Mouse (Mus musculus) urinary bladder, postnatal 36 days (tissue): ENCODE measurements around the gene Itgb4.

Experiments used
- DNase-seq, 2 experiments: peaks; one replicate each; pipeline ENCODE4 v3.0.0; 2022; ENCODE audit warnings: low spot score in 2 of 2, mixed read lengths in 1 of 2

Gene Itgb4

DNA sequence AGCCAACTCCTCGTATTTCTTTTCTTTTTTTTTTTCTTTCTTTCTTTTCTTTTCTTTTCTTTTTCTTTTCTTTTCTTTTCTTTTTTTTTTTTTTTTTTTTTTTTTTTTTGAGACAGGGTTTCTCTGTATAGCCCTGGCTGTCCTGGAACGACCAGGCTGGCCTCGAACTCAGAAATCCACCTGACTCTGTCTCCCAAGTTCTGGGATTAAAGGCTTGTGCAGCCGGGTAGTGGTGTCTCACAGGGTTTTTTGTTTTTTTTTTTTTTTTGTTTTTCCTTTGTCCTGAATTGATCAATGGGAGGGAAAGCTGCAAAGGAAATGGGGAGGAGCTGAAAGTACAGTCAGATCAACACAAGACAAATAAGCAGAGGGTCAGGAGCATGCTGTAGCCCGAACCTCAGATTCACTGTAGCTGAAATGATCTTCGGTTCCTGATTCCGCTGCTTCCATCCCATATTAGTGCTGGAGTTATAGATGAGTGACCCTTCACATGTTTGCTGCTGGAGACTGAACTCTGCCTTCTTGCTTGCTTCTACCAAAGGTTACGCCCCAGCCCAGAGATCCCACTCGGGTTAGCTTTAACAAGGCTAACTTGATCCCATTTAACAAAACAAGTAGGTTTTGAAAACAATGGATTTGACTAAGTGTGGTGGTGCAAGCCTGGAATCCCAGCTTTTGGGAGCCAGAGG is 53.8 kb downstream of the Itgb4 start:
- DNase-seq, result no peak

DNA sequence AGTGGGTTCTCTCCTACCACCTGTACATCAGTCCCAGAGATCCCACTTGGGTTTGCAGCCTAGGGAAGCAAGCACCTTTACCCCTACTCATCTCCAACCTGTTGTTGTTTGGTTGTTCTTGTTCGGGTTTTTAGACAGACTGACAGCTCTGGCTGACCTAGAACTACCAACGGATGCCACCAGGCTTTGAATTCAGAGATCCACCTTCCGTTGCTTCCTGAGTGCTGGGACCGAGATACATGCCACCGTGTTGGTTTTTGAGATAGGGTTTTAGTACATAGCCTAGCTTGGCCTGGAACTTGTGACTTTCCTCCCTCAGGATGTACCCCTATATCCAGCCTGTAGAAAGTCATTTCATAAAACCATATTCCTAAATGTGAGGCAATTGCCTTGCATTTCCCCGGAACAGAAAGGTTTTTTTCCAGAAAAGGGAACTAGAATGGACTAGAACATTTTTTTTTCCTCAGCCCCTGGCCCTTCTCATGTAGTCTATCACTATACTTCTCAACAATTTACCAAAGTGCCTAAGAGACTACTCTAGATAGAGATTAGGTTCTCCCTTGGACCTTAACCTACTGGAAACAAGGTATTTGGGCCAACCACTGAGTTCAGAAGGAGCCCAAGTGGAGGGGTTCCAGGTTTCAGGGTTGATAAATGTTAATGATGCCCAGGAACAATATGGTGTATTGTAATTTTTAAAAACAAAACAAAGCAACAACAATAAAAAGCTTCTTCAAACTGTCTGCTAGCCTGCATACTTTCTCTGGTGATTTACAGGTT is 54.8 kb downstream of the Itgb4 start:
- DNase-seq, result no peak

DNA sequence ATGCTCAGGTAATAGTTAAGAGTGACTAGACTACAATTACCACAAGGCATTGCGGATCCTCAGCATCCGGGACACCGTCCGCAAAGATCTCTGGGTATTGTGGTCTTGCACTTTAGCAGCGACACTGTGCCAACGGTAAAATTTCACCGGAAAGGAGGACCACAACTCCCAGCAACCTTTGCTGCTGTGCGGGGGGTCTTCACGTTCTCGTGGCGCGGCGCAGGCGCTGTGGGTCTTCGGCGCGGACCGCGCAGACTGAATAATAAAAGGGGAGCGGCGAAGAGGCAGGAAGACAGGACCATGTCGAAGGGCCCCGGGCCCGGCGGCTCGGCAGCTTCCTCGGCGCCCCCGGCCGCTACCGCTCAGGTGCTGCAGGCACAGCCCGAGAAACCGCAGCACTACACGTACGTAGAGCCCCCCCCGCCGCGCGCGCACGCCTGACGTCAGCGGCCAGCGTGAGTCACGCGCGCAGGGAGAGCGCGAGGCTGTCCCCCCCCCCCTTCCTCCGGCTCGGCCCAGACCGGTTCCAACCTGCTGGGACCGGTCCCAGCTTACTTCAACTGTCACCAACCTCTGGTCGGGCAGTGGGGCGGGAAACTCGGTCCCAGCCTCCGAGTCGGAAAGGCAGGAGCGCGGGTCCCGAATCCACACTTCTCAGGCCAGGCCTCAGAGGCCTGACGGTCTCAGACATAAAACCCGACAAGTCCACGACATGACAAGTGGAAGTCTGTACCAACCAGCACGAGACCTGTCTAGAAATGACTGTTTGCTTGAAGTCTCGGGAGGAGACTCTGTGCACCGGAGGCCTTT is 55.8 kb downstream of the Itgb4 start, which contains the start of gene Unk:
Gene Unk, plus strand, starts transcription at position 235 of the 810 bp plus-strand sequence.
- DNase-seq, result peak; percentile 97

GRCm38 (mm10) chr11:116030898-116031845 is 56.7 kb downstream of the Itgb4 start:
- peak; percentile 26 to 49 for DNase-seq

- no peak for DNase-seq
Measured at GRCm38 (mm10) chr11:116034584-116034983, 60.1 kb downstream of the Itgb4 start.

DNA sequence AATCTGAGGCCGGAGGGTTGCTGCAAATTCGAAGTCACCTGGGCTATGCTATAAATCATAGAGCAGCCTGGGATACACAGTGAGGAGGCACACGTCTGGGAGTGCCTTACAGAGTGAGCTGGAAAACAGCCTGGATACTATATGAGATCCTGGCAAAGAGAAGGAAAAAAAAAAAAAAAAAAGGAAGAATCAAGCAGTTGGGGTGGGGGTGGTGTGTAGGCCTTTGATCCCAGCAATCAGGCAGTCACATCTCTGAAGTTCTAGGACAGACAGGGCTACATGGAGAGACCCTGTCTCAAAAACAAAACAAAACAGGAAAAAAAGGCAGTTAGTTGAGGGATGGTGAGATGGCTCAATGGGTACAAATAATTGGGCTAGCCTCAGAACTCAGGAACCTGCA is 62.2 kb downstream of the Itgb4 start:
- DNase-seq, result no peak

GRCm38 (mm10) chr11:116037826-116038225 is 63.3 kb downstream of the Itgb4 start:
- DNase-seq, result no peak

DNA sequence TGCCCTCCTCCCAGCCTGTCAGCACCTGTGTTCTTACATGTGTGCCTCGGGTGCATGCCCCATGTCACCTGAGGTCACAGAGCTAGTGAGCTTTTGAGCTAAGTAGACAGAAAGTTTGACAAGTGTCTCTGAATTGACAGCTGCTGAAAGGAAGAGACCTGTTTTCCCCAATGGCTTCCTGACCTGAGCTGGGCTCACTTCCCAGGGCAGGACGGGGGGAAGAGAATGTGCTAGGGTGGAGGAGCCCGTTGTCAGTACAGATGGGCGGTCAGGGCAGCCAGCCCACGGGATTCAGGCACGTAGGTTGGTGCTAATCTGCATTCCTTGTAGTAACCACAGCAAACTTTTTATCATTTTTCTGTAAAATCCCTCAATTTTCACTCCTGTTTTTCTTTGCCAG is 66.1 kb downstream of the Itgb4 start:
- DNase-seq, result no peak

- DNase-seq, result no peak
Measured at GRCm38 (mm10) chr11:116041833-116042232, 67.3 kb downstream of the Itgb4 start.

GRCm38 (mm10) chr11:116042372-116043138 is 68.0 kb downstream of the Itgb4 start:
- DNase-seq, result no peak

- no peak for DNase-seq
Measured at GRCm38 (mm10) chr11:116043286-116043685, 68.8 kb downstream of the Itgb4 start.

DNA sequence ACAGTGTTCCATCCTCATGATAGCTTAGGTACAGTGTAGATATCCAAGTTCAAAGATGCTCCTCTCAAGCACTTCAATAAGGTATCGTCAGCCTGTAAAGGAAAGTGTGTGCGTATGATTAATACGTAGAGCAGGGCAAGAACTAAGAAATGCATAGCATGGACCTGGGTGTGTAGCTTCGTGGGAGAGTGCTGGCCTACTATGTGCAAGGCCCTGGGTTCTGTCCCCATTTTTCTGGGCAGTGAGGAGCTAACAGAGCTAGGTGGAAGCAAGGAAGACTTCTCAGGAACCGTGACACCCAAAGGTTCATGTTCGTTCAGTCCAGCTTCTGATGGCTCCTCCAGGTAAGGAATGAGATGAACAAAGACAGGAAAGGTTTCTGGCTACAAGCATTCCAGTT is 70.7 kb downstream of the Itgb4 start:
- no peak for DNase-seq

GRCm38 (mm10) chr11:116049610-116050009 is 75.1 kb downstream of the Itgb4 start:
- no peak for DNase-seq

GRCm38 (mm10) chr11:116050196-116050595 is 75.7 kb downstream of the Itgb4 start:
- DNase-seq, result no peak

- DNase-seq, result no peak
Measured at GRCm38 (mm10) chr11:116053510-116054229, 79.2 kb downstream of the Itgb4 start.

GRCm38 (mm10) chr11:116055873-116056272 is 81.4 kb downstream of the Itgb4 start:
- no peak for DNase-seq

GRCm38 (mm10) chr11:116057237-116057881 is 82.8 kb downstream of the Itgb4 start:
- no peak for DNase-seq
